Mouse (Mus musculus) cerebellum, adult 2 months (tissue): Measurements from ENCODE around the gene Gm42417.
"Not testable (repeated sequence)": the region's sequence is repeated elsewhere in the genome, so short reads cannot be mapped to it uniquely, and the experiment has no call there.

Experiments
- CTCF ChIP-seq: fragments of 200-500 bp; IDR thresholded peaks from 2 replicates; pipeline ENCODE4 v1.5.1; 2011; ENCODE audit warnings: low read depth, mild to moderate bottlenecking, control low read depth, low read length, moderate library complexity, borderline replicate concordance; ENCODE audit not compliant: insufficient read depth
- POLR2A ChIP-seq: fragments of 200-500 bp; IDR thresholded peaks from 2 replicates; pipeline ENCODE4 v1.6.1; 2011; ENCODE audit warnings: low read length, control low read depth, borderline replicate concordance; ENCODE audit not compliant: insufficient read depth

- not testable (repeated sequence) for TF ChIP-seq POLR2A, CTCF
Observed at GRCm38 (mm10) chr1:36536783-36537182, 2.4 kb downstream of the Gm42417 start, which contains the start of gene Ankrd23.
